Mouse (Mus musculus) liver, embryonic 14.5 days (tissue): ENCODE measurements at regions not wholly inside any gene's neighbourhood (a gene's known extent, or its start where the extent isn't known, plus 50 kb on each side); places are given as distances from the start of the nearest gene placed in this dataset.
"Not testable (repeated sequence)": the region's sequence is repeated elsewhere in the genome, so short reads cannot be mapped to it uniquely, and the experiment has no call there.

ENCODE experiments used
- ATAC-seq: fragments of 200-750 bp; cut with Nextera tagmentation; 2 replicates; pipeline ENCODE4 v1.8.0; 2017; ENCODE audit warnings: moderate number of reproducible peaks, mild to moderate bottlenecking, moderate library complexity; ENCODE audit not compliant: insufficient read depth
- DNase-seq, 3 experiments: peaks; one replicate each; pipeline ENCODE4 v3.0.0-alpha.2; 2012 to 2013; ENCODE audit warnings: low read depth in 3 of 3, low spot score in 3 of 3
- H3K27ac ChIP-seq: fragments of 300-500 bp; sonication (generic); 2 replicates; pipeline ENCODE4 v1.5.1; 2014; ENCODE audit warnings: moderate library complexity, mild to moderate bottlenecking, control low read depth, inconsistent platforms
- H3K27me3 ChIP-seq: fragments of 300-500 bp; sonication (generic); 2 replicates; pipeline ENCODE4 v1.6.1; 2014; ENCODE audit warnings: mild to moderate bottlenecking, low read length, moderate library complexity; ENCODE audit not compliant: control insufficient read depth, insufficient read depth
- H3K36me3 ChIP-seq: fragments of 300-500 bp; sonication (generic); replicated peaks from 2 replicates; pipeline ENCODE4 v1.6.1; 2014; ENCODE audit warnings: low read depth; ENCODE audit not compliant: control insufficient read depth, insufficient read depth
- H3K4me1 ChIP-seq, 2 experiments: fragments of 200-500 bp in 1 of 2; fragments of 300-500 bp in 1 of 2; sonication (generic) in 1 of 2; replicated peaks; 2 replicates each; pipeline ENCODE4 v1.6.1; 2012 to 2014; ENCODE audit warnings: antibody characterized with exemption in 1 of 2, inconsistent platforms in 1 of 2, low read length in 1 of 2; ENCODE audit not compliant: control insufficient read depth in 2 of 2, insufficient read depth in 2 of 2
- H3K4me2 ChIP-seq: fragments of 300-500 bp; sonication (generic); 2 replicates; pipeline ENCODE4 v1.6.1; 2014; ENCODE audit warnings: low read depth, mild to moderate bottlenecking, control low read depth, moderate library complexity
- H3K4me3 ChIP-seq, 2 experiments: fragments of 200-500 bp in 1 of 2; fragments of 300-500 bp in 1 of 2; sonication (generic) in 1 of 2; 2 replicates each; pipeline ENCODE4 v1.5.1; 2012 to 2014; ENCODE audit warnings: low read depth in 2 of 2, low read length in 2 of 2, mild to moderate bottlenecking in 2 of 2, control low read depth in 1 of 2, inconsistent platforms in 1 of 2, moderate library complexity in 1 of 2; ENCODE audit not compliant: insufficient read depth in 1 of 2
- H3K9ac ChIP-seq: fragments of 300-500 bp; sonication (generic); replicated peaks from 2 replicates; pipeline ENCODE4 v1.6.1; 2014; ENCODE audit warnings: mild to moderate bottlenecking, control low read depth, moderate library complexity
- H3K9me3 ChIP-seq: fragments of 300-500 bp; sonication (generic); 2 replicates; pipeline ENCODE4 v1.6.1; 2016; ENCODE audit warnings: low read length, mixed read lengths; ENCODE audit not compliant: control insufficient read depth
- CTCF ChIP-seq: IDR thresholded peaks from 2 replicates; pipeline ENCODE4 v1.5.1; 2016; ENCODE audit warnings: antibody characterized with exemption, low read depth, control low read depth
- EP300 ChIP-seq: IDR thresholded peaks from 2 replicates; pipeline ENCODE4 v1.6.1; 2016; ENCODE audit warnings: antibody characterized with exemption, low read depth
- WGBS: fragments of 180-500 bp; shearing (Covaris S2); extraction: QIAGEN DNeasy Blood & Tissue Kit; methylation state at CpG from one replicate; pipeline ENCODE4 v1.1.7; 2014; ENCODE audit not compliant: insufficient replicate concordance; 5-methylcytosine and 5-hydroxymethylcytosine counted together

DNA sequence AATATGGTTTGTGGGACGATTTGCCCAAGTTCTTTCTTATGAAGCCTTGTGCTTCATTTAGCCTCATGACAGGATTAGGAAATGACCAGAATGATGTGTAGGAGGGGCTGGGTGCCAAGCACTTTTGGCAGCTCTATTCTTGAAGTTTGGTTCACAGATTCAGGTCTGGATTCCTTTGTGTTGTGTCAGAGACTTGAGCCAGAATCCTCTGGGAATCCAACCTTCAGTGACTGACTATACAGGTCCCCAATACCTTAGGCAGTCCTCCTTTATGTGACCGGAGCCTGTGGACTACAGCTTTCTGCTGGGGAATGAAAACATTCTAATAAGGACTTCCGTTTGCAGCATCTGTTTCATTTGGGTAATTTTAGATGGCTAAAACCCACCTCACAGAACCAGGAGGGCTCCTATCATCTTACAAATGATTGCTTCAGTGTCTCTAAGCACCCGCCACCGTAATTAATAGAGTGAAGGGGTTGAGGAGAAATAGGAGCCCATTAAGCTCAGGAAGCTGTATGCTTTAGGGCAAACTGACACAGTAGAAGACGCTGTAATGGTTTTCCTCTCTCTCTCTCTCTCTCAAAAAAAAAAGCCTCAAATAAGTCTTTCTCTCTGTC lies 354.7 kb upstream of the Igfbp7 start:
- no peak for DNase-seq

DNA sequence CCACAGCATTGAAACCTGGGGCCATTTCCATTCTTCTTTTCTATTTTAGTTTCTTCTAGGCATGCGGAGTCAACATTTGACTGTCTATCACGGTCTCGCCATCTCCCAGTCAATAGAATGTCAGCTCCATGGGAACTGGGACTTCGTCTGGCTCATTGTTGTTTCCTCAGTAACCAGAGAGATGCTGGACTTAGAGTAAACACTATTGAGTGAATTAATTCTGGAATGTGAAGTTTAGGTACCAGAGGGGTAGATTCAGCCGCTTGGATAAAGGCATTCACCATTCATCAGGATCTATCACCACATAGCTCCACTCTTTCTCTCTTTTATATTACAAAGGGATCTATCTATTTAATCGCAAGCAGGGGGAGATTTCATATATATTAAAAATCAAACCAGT lies 354.2 kb upstream of the Igfbp7 start:
- Histone ChIP-seq H3K27ac (no peak overlapping the region), H3K4me2 (no peak overlapping the region)

More for the DNA sequence above, 354.7 kb upstream of the Igfbp7 start:
- Histone ChIP-seq H3K9me3 (no peaks in the 10 kb centered on the region; the same call in 1 of the 2 replicates), H3K4me1 (no peaks in the 10 kb centered on the region), H3K9ac (no peak overlapping the region), H3K4me2 (no peak overlapping the region), H3K27me3 (no peaks in the 10 kb centered on the region), H3K27ac (no peak overlapping the region), H3K36me3 (no peaks in the 10 kb centered on the region), H3K4me3 (no peak overlapping the region)
- ATAC-seq: no peak
- WGBS: 64% methylated on average over 6 of the region's 6 CpGs
- no peak for TF ChIP-seq EP300
- TF ChIP-seq CTCF: no peak

DNA sequence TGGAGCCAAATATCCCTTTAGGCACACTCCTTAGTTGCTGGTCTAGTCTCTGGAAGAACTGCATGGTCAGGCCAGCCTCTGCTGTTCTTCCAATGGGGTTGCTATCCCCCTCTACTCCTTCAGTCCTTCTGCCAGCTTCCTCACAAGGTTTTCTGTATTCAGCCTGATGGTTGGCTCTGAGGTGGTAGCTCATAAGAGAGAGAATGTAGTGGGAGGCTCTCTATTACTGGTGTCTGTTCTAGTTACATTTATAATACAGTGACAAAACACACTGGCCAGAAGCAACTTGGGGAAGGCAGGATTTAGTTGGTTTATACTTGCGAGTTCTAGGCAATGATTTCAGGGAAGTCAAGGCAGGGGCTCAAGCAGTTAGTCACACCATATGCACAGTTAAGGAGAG lies 341.1 kb upstream of the Igfbp7 start:
- Histone ChIP-seq H3K27ac (no peak overlapping the region), H3K27me3 (no peaks in the 10 kb centered on the region), H3K4me1 (no peaks in the 10 kb centered on the region), H3K36me3 (no peaks in the 10 kb centered on the region), H3K9ac (no peak overlapping the region), H3K4me3 (no peak overlapping the region), H3K4me2 (no peak overlapping the region), H3K9me3 (no peaks in the 10 kb centered on the region)
- TF ChIP-seq CTCF (no peak), EP300 (no peak)
- DNase-seq (no peak), ATAC-seq (no peak)
- WGBS: 56% methylated on average over 1 of the region's 1 CpGs

More for the DNA sequence above, 354.2 kb upstream of the Igfbp7 start:
- TF ChIP-seq EP300: no peak
- TF ChIP-seq CTCF: no peak
- WGBS: 64% methylated on average over 6 of the region's 6 CpGs
- Histone ChIP-seq H3K36me3 (no peaks in the 10 kb centered on the region), H3K4me1 (no peaks in the 10 kb centered on the region), H3K9ac (no peak overlapping the region), H3K4me3 (no peak overlapping the region), H3K9me3 (no peaks in the 10 kb centered on the region; the same call in 1 of the 2 replicates), H3K27me3 (no peaks in the 10 kb centered on the region)
- ATAC-seq (no peak), DNase-seq (no peak)

DNA sequence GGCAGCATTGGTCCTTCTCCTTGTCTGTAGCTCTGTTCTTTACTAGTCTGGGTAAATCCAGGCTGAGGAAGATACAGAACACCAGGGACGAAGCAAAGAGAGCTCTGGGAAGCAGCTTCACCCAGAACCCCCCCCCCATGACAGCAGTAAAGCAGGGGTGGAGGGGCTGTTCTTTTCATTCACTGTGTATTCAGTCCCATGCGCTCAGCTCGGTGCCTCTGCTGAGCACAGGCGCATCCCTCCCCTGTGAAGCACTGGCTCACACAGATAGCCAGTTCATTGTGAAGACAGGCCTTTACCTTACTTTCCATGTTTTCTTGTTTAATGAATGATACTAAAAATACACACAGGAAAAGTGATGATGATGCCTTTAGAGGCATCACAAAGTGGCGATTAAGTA lies 338.8 kb upstream of the Igfbp7 start:
- Histone ChIP-seq H3K4me2 (no peak overlapping the region), H3K27me3 (no peaks in the 10 kb centered on the region), H3K27ac (no peak overlapping the region), H3K9me3 (no peaks in the 10 kb centered on the region), H3K4me1 (no peaks in the 10 kb centered on the region), H3K4me3 (no peak overlapping the region), H3K9ac (no peak overlapping the region), H3K36me3 (no peaks in the 10 kb centered on the region)
- DNase-seq (no peak), ATAC-seq (no peak)
- no peak for TF ChIP-seq EP300
- no peak for TF ChIP-seq CTCF
- 66% methylated on average over 5 of the region's 5 CpGs for WGBS

DNA sequence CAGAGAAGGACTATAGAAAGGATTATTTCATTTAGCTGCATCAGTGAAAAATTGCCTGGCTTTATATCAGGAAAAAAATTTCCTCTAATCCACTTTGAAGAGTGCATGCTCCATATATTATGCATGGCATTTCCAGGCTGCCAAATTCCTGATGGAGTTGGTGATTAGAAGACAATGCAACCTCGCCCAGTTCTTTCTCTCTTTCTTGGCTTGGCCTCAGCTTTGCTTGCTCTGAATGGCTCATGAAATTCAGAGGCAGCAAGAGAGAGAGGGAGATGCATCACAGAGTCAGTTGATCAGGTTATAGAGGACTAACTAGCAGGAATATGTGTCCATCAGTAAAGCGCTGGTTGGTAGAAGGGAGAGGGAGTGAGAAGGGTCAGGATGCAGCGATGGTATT lies 335.6 kb upstream of the Igfbp7 start:
- DNase-seq (no peak), ATAC-seq (no peak)
- 55% methylated on average over 3 of the region's 3 CpGs for WGBS
- Histone ChIP-seq H3K9me3 (no peaks in the 10 kb centered on the region), H3K4me1 (no peaks in the 10 kb centered on the region), H3K4me2 (no peak overlapping the region), H3K36me3 (no peaks in the 10 kb centered on the region), H3K4me3 (no peak overlapping the region), H3K9ac (no peak overlapping the region), H3K27ac (no peak overlapping the region), H3K27me3 (no peaks in the 10 kb centered on the region)
- TF ChIP-seq CTCF (no peak), EP300 (no peak)

DNA sequence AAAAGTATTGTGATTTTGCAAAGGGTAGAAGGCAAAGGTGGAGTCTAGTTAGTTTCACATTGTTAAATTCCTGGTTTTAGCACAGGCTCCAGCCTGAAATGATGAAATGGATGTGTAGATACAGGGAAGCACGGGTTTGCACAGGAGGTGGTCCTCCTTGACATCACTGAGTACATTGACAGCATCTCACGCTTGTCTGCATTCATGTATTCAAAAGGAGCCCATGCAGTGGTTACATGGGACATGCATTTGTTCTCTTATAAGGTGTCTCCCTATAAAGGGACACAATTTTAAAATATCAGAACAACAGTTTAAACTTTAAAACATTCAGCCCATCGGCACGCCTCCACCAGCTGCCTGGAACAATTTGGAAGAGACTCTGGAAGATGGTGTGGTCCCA lies 322.4 kb upstream of the Igfbp7 start:
- H3K27ac ChIP-seq, H3K36me3 ChIP-seq, H3K4me3 ChIP-seq, H3K4me2 ChIP-seq, DNase-seq, H3K27me3 ChIP-seq, H3K4me1 ChIP-seq, H3K9me3 ChIP-seq, H3K9ac ChIP-seq, ATAC-seq: not testable (repeated sequence)
- 52% methylated on average over 4 of the region's 4 CpGs for WGBS
